Mouse (Mus musculus) bone marrow, adult 2 months (tissue): Measurements from ENCODE around the gene Tifa.

Experiments used
- CTCF ChIP-seq: fragments of 200-500 bp; IDR thresholded peaks from 2 replicates; pipeline ENCODE4 v1.5.1; 2011; ENCODE audit warnings: low read length, control low read depth; ENCODE audit not compliant: control insufficient read depth, insufficient read depth
- POLR2A ChIP-seq: fragments of 200-500 bp; IDR thresholded peaks from 2 replicates; pipeline ENCODE4 v1.6.1; 2011; ENCODE audit warnings: low read depth, mild to moderate bottlenecking, control low read depth, low read length, borderline replicate concordance; ENCODE audit not compliant: control insufficient read depth

GRCm38 (mm10) chr3:127743614-127744365 lies 45.8 kb upstream of the Tifa start:
- no peak for TF ChIP-seq CTCF
- TF ChIP-seq POLR2A = no peak
